16 mouse cellular contexts compared by ENCODE assay signal in the genomic region with DNA sequence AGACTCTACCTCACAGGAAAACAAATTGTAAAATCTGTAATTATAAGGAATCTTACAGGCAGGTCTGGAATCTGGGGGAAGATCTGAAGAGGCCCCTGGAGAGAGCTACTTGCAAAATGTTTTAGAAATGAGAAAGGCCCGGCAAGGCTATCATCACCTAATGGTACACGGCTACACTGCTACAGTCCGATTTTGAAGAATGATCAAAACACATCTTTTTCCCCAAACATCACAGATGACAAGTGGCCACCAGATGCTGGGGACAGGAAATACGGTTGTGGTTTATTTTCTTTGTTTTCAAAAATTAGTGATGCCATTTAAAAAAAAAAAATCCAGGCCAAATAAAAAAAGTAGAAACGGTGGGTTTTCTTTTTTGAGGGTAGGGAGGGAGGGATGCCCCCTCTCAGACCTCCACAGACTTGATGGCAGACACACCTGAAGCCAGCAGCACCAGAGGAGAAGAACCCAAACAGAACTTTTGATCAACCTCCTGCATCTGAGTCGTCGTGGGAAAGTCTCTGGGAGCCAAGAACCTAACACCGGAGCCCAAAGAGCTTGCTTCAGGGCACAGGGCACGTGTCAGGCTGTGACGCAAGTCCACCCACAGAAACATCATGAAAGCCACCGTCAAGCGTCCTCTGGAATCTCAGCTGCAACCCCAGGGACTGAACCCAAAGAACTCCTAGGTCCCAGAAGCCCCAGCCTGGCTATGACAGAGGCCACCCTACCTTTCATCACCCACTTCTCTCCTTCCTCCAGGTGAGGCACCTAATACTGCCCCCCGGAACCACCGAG. TPM values are rescaled to one million over a fixed set of nuclear protein-coding genes. Genes with fewer than 3 reads are reported as not detected.
DNase-seq lines count a peak whose midpoint lies in the region; ATAC-seq and TF ChIP-seq lines count a peak whose summit lies in the region.
"Had no signal": no experiment of that assay in that cellular context is flagged by ENCODE, and none has a peak within 500 bp of the region (broad histone marks: within the 10 kb centered on the region; RNA-seq: fewer than 3 reads in every experiment).

No protein-coding gene starts in this region.

- no peak overlapping the region for H3K4me2 ChIP-seq in limb, embryonic 12.5 days
- no peak overlapping the region for H3K4me2 ChIP-seq in forebrain, embryonic 13.5 days
- no peak overlapping the region for H3K4me2 ChIP-seq in stomach, postnatal 0 days (replicated peaks; ENCODE audit: low read depth)
- H3K4me2 ChIP-seq: liver, embryonic 13.5 days; stomach, embryonic 15.5 days had no signal

- H3K9me3 ChIP-seq in limb, embryonic 12.5 days, result no peaks in the 10 kb centered on the region
- no peaks in the 10 kb centered on the region for H3K9me3 ChIP-seq in limb, embryonic 10.5 days (replicated peaks)
- no peaks in the 10 kb centered on the region for H3K9me3 ChIP-seq in forebrain, embryonic 13.5 days (replicated peaks)
- no peaks in the 10 kb centered on the region for H3K9me3 ChIP-seq in stomach, postnatal 0 days (ENCODE audit: control insufficient read depth, low read length)
- H3K9me3 ChIP-seq: liver, embryonic 13.5 days; stomach, embryonic 15.5 days had no signal

- no peaks in the 10 kb centered on the region for H3K36me3 ChIP-seq in limb, embryonic 12.5 days
- H3K36me3 ChIP-seq in limb, embryonic 10.5 days, result no peaks in the 10 kb centered on the region
- H3K36me3 ChIP-seq in forebrain, embryonic 13.5 days (ENCODE audit: poor library complexity, severe bottlenecking), result no peaks in the 10 kb centered on the region
- H3K36me3 ChIP-seq in stomach, postnatal 0 days (ENCODE audit: control insufficient read depth, insufficient read depth, low read length), result no peaks in the 10 kb centered on the region
- H3K36me3 ChIP-seq: liver, embryonic 13.5 days; stomach, embryonic 15.5 days had no signal

- H3K27me3 ChIP-seq in limb, embryonic 12.5 days, result no peaks in the 10 kb centered on the region
- no peaks in the 10 kb centered on the region for H3K27me3 ChIP-seq in limb, embryonic 10.5 days (ENCODE audit: low read depth, poor library complexity, severe bottlenecking)
- H3K27me3 ChIP-seq in forebrain, embryonic 13.5 days, result no peaks in the 10 kb centered on the region
- H3K27me3 ChIP-seq in stomach, postnatal 0 days (ENCODE audit: control insufficient read depth, insufficient read depth, low read length), result no peaks in the 10 kb centered on the region
- H3K27me3 ChIP-seq: liver, embryonic 13.5 days; stomach, embryonic 15.5 days had no signal

- peaks cover 69% of the 10 kb centered on the region for H3K4me1 ChIP-seq in limb, embryonic 12.5 days (replicated peaks)
- peaks cover 83% of the 10 kb centered on the region for H3K4me1 ChIP-seq in limb, embryonic 10.5 days
- peaks cover 85% of the 10 kb centered on the region for H3K4me1 ChIP-seq in forebrain, embryonic 13.5 days
- H3K4me1 ChIP-seq in stomach, postnatal 0 days (replicated peaks; ENCODE audit: control insufficient read depth, insufficient read depth), result no peaks in the 10 kb centered on the region

- DNase-seq in limb, embryonic 10.5 days (ENCODE audit: low spot score), result no peak
- peak; percentile 65 to 78 for DNase-seq in natural killer cell, adult 2 months (ENCODE audit: low spot score in 2 of 2)
- DNase-seq in cerebellum, postnatal 14 days, result no peak
- no peak for DNase-seq in ovary, adult 18-20 months (ENCODE audit: low spot score)
- DNase-seq in stomach, postnatal 0 days (ENCODE audit: low spot score), result no peak
- DNase-seq: adrenal gland, postnatal 36 days; cerebellum, adult 2 months; heart, postnatal 10 days; layer of hippocampus, postnatal 36 days; liver, embryonic 13.5 days; lung, postnatal 36 days; right cerebral cortex, postnatal 25 days had no signal

- no peak overlapping the region for H3K9ac ChIP-seq in limb, embryonic 12.5 days (replicated peaks)
- H3K9ac ChIP-seq in forebrain, embryonic 13.5 days, result no peak overlapping the region
- H3K9ac ChIP-seq in stomach, postnatal 0 days (ENCODE audit: low read length), result no peak overlapping the region
- H3K9ac ChIP-seq: liver, embryonic 13.5 days; stomach, embryonic 15.5 days had no signal

- no peak overlapping the region for H3K4me3 ChIP-seq in limb, embryonic 12.5 days (replicated peaks)
- no peak overlapping the region for H3K4me3 ChIP-seq in limb, embryonic 10.5 days
- no peak overlapping the region for H3K4me3 ChIP-seq in forebrain, embryonic 13.5 days
- H3K4me3 ChIP-seq in stomach, postnatal 0 days (ENCODE audit: low read depth, low read length), result no peak overlapping the region
- H3K4me3 ChIP-seq: liver, embryonic 13.5 days; stomach, embryonic 15.5 days had no signal

- no peak for ATAC-seq in limb, embryonic 12.5 days (ENCODE audit: insufficient number of reproducible peaks, insufficient read depth, low FRiP score, low TSS enrichment, low read depth)
- no peak for ATAC-seq in forebrain, embryonic 13.5 days
- peak; percentile 33 for ATAC-seq in inflammation-experienced regulatory T-cells, adult 6 months
- no peak for ATAC-seq in stomach, postnatal 0 days (ENCODE audit: low FRiP score, low TSS enrichment)

- 0 out of 2 replicates have a peak overlapping the region, but pooled peaks have one; percentile 1 for H3K27ac ChIP-seq in limb, embryonic 12.5 days
- no peak overlapping the region for H3K27ac ChIP-seq in limb, embryonic 10.5 days
- peak overlapping the region; percentile 65; the same call in 1 of the 2 replicates for H3K27ac ChIP-seq in forebrain, embryonic 13.5 days
- H3K27ac ChIP-seq in stomach, postnatal 0 days (replicated peaks), result no peak overlapping the region
- H3K27ac ChIP-seq: liver, embryonic 13.5 days; stomach, embryonic 15.5 days had no signal

- WGBS in limb, embryonic 12.5 days, result 78% methylated on average over 14 of the region's 14 CpGs
- WGBS in limb, embryonic 10.5 days, result 88% methylated on average over 14 of the region's 14 CpGs
- WGBS in forebrain, embryonic 13.5 days, result 86% methylated on average over 14 of the region's 14 CpGs
- 83% methylated on average over 14 of the region's 14 CpGs for whole genome bisulfite sequencing in stomach, postnatal 0 days

- no peak for TF ChIP-seq EP300 in stomach, postnatal 0 days (optimal IDR thresholded peaks at IDR 0.05)

- TF ChIP-seq CTCF in stomach, postnatal 0 days (IDR thresholded peaks at IDR 0.05; ENCODE audit: low read depth), result no peak

RNA-seq across cellular contexts. Expression of gene Prex1, which starts 41.3 kb away (rescaled TPM):
- polyA plus RNA-seq in limb, embryonic 12.5 days (2016; fragmentation: Nextera tagmentation; extraction: Ambion mirVana), result 26.5 and 29.5 TPM in 2 replicates
- polyA plus RNA-seq in limb, embryonic 10.5 days (2016; fragmentation: Nextera tagmentation; extraction: Ambion mirVana), result 24.6 and 26.2 TPM in 2 replicates
- 28.6 and 32.7 TPM in 2 replicates for polyA plus RNA-seq in forebrain, embryonic 13.5 days (2015; fragmentation: Nextera tagmentation; extraction: Ambion mirVana)
- polyA plus RNA-seq in inflammation-experienced regulatory T-cells, adult 6 months (2017; shearing (Covaris generic)), result 10 to 100 TPM; 31.3 to 54.8 (median 31.8) TPM
- polyA plus RNA-seq in stomach, postnatal 0 days (2015; fragmentation: Nextera tagmentation; extraction: Ambion mirVana), result 12.0 and 12.8 TPM in 2 replicates

Comparison
In these comparisons a context has a peak if more than half of its experiments do, and no peak if none do; other contexts are left out.
1. H3K27ac ChIP-seq: peak in limb, embryonic 12.5 days (single experiment) and forebrain, embryonic 13.5 days (single experiment); none in limb, embryonic 10.5 days (single experiment) and stomach, postnatal 0 days (single experiment).
2. DNase-seq: peak in natural killer cell, adult 2 months (2 of 2); none in limb, embryonic 10.5 days (single experiment), cerebellum, postnatal 14 days (0 of 2), ovary, adult 18-20 months (single experiment) and stomach, postnatal 0 days (single experiment).